Mouse (Mus musculus): ENCODE results near the gene Ank2. TPM values are rescaled to one million over a fixed set of nuclear protein-coding genes. Genes with fewer than 3 reads are reported as not detected.
A peak's percentile ranks its signal among the peaks of the same experiment; 100 is the strongest.

Gene Ank2
- total RNA-seq, 2 experiments from 2014 or later: 1,080 to 1,091 TPM

DNA sequence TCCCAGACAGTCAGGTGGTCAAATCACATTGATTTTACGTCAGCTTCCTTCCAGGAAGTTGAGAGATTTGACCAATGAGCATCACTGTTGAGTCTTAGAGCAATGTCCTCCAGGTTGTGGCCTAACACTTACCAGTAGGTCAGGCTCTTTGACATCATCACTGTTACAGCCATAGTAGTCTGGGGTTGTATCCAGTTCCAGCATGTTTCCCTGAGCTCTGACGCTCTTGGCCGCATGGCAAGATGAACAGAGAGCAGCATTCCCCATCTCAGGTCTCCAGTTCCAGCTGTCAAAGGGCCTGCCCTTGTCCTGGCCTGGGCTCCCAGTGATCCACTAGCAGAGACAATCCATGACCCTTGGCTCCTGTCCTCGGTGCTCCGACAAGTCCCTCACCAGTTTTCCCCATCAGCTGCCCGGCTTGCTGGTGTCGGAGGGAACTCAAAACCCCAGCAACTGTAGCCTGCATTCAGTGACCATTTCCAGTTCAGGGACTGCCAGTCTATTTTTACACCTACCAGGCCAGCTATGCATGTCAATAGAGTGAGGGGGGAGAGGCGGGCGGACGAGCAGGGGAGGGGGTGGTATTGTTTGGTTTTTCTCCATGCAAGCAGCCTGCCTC is 374.7 kb downstream of the Ank2 start:
- no peak for DNase-seq (ENCODE audit: extremely low spot score in 1 of 2, low spot score in 2 of 2)
- intact Hi-C loops (cut with DNase I): no loop called here

DNA sequence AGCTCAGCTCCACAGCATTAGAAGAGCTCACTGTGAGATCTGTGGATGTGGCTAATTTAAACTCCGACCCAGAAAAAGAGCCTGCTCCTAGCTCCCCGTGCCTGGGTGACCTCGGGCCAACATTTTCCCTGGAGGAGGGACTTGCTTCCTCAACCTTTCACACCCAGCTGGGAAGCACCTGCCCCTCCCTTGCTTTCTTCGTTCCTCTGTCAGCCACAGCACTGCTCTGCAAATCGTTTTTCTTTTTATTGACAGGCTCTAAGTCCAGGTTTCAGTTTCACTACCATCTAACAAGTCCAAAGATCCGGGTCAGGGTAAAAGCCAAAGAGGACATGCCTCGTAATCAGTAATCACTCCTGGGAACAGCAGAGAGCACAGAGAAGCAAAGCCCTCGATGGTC is 375.8 kb downstream of the Ank2 start:
- intact Hi-C loops (cut with DNase I): no loop called here
- no peak for DNase-seq (ENCODE audit: extremely low spot score in 1 of 2, low spot score in 2 of 2)

DNA sequence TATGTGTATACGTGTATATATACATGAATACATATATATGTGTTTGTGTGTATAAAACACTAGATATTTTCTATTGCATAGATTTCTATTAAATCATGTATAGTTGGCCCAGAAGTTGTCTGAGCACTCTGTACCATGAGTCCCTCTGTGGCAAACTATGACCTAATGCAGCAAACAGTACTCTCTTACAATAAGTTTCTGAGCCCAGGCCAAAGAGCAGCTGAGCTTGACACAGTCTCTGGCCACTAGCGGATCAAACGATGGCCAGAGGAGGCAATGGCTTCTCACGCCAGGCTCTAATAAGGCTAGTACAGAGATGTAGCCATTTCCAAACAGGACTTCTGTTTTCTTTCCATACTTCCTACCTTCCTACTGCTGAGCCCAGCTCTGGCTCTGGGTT is 380.4 kb downstream of the Ank2 start:
- intact Hi-C loops (cut with DNase I): no loop called here
- no peak for DNase-seq (ENCODE audit: extremely low spot score in 1 of 2, low spot score in 2 of 2)

- intact Hi-C loops (cut with DNase I): no loop called here
- DNase-seq (ENCODE audit: extremely low spot score in 1 of 2, low spot score in 2 of 2): no peak
These were observed 382.9 kb downstream of the Ank2 start for GRCm38 (mm10) chr3:127116226-127116625.

DNA sequence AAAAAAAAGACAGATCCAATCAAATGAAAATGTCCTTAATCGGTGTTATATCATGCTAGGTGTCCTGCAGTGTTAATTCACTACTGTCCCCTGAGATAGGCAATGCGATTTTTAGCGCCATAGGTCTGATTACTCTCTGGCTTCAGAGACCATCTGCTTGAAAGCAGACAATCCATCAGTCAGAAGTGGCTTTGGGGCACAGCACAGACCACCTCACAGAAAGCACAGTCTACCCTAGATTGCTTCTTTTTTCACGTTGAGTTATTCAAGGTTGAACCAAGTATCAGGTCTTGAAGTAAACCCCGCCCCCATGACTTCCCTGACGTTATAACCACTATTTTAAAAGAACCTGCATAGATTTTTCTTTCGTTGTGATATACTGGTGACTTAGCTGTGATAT is 385.9 kb downstream of the Ank2 start:
- DNase-seq (ENCODE audit: extremely low spot score in 1 of 2, low spot score in 2 of 2): no peak

GRCm38 (mm10) chr3:127109413-127109812 is 389.7 kb downstream of the Ank2 start:
- DNase-seq (ENCODE audit: extremely low spot score in 1 of 2, low spot score in 2 of 2): no peak
- intact Hi-C loops (cut with DNase I): no loop called here

More for the DNA sequence above, 385.9 kb downstream of the Ank2 start:
- intact Hi-C loops (cut with DNase I): no loop called here

GRCm38 (mm10) chr3:127108481-127108880 is 390.7 kb downstream of the Ank2 start:
- DNase-seq (ENCODE audit: extremely low spot score in 1 of 2, low spot score in 2 of 2): no peak
- intact Hi-C loops (cut with DNase I): no loop called here

GRCm38 (mm10) chr3:127107281-127107680 is 391.9 kb downstream of the Ank2 start:
- intact Hi-C loops (cut with DNase I): no loop called here
- no peak for DNase-seq (ENCODE audit: extremely low spot score in 1 of 2, low spot score in 2 of 2)

- intact Hi-C loops (cut with DNase I): no loop called here
- no peak for DNase-seq (ENCODE audit: extremely low spot score in 1 of 2, low spot score in 2 of 2)
These were observed 397.8 kb downstream of the Ank2 start for GRCm38 (mm10) chr3:127101326-127101725.

GRCm38 (mm10) chr3:127097745-127098144 is 401.4 kb downstream of the Ank2 start:
- intact Hi-C loops (cut with DNase I): no loop called here
- no peak for DNase-seq (ENCODE audit: extremely low spot score in 1 of 2, low spot score in 2 of 2)

DNA sequence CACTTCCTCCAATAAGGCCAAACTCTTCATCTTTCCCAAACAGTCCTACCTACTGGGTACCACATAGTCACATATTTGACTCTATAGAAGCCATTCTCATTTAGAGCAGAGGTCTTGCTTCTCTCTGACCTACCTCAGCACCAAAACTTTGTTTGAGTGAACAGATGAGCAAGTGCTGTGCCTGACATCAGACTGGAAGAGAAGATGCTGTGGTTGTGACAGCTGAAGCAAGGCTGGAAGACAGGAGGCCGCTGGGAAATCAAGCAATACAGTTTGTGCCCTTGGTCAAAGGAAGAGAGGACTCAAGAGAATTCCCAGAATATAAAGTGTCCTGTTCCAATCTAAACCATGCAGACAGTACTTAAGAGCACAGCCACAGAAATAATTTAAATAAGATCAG is 402.0 kb downstream of the Ank2 start:
- no peak for DNase-seq (ENCODE audit: extremely low spot score in 1 of 2, low spot score in 2 of 2)

GRCm38 (mm10) chr3:127093631-127094030 is 405.5 kb downstream of the Ank2 start:
- no peak for DNase-seq (ENCODE audit: extremely low spot score in 1 of 2, low spot score in 2 of 2)
- intact Hi-C loops (cut with DNase I): no loop called here

More for the DNA sequence above, 402.0 kb downstream of the Ank2 start:
- intact Hi-C loops (cut with DNase I): no loop called here

DNA sequence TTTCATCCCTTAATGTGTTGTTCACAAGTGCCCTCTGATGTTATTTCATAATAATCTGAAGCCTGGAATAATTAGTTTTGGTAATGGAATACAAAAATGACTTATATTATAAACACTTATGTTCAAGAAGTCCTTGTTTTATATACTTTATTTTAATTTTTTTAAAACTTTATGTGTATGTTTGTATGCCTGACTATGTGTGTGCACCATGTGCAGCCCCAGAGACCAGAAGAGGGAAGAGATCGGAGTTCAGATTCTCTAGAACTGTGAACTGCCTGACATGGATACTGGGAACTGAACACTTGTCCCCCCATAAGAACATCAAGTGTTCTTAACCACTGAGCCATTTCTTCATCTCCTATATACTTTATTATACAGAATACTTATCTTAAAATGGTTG is 411.6 kb downstream of the Ank2 start:
- DNase-seq (ENCODE audit: extremely low spot score in 1 of 2, low spot score in 2 of 2): no peak
- intact Hi-C loops (cut with DNase I): no loop called here

GRCm38 (mm10) chr3:127086834-127087506 is 412.2 kb downstream of the Ank2 start:
- intact Hi-C loops (cut with DNase I): no loop called here
- no peak for DNase-seq (ENCODE audit: extremely low spot score in 1 of 2, low spot score in 2 of 2)

GRCm38 (mm10) chr3:127077369-127077768 is 421.8 kb downstream of the Ank2 start:
- no peak for DNase-seq (ENCODE audit: extremely low spot score in 1 of 2, low spot score in 2 of 2)
- intact Hi-C loops (cut with DNase I): no loop called here

DNA sequence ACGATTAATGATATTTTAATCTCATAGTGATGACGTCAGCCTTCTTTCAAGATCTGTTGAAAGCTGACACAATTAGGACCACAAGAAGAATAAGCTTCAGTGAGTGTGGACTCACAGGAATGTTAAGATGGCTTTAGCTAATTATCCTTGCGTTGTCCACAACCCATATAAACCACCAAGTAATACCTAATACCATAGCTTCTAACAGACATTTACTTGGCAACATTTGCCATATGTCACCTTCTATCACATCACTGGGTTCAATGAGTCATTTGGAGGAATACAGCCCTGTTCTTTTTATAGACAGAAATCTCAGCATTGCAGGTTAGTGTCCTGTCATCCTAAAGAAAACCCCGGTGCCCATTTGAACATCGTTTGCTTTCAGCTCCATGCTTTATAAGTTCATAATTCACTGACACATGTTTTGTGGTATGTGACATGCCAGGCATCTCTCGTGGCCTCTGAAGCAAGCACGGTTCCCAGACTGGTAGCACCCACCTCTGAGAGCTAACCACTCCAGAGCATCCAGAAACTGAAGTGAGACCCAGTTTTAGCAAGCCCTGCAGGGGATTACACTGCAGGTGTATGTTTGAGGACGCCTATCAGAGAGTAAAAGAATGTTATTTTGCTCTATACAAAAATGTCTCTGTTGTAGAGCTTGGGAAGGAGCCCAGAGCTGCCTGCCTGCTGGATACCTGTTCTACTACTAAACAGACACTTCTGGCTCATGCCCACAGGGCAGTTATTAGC is 423.4 kb downstream of the Ank2 start:
- DNase-seq (ENCODE audit: extremely low spot score in 1 of 2, low spot score in 2 of 2): no peak
- intact Hi-C loops (cut with DNase I): no loop called here

- peak; percentile 68 to 81 for DNase-seq (ENCODE audit: extremely low spot score in 1 of 2, low spot score in 2 of 2)
- intact Hi-C loops (cut with DNase I): no loop called here
These were observed 427.7 kb downstream of the Ank2 start for GRCm38 (mm10) chr3:127071471-127071870.

DNA sequence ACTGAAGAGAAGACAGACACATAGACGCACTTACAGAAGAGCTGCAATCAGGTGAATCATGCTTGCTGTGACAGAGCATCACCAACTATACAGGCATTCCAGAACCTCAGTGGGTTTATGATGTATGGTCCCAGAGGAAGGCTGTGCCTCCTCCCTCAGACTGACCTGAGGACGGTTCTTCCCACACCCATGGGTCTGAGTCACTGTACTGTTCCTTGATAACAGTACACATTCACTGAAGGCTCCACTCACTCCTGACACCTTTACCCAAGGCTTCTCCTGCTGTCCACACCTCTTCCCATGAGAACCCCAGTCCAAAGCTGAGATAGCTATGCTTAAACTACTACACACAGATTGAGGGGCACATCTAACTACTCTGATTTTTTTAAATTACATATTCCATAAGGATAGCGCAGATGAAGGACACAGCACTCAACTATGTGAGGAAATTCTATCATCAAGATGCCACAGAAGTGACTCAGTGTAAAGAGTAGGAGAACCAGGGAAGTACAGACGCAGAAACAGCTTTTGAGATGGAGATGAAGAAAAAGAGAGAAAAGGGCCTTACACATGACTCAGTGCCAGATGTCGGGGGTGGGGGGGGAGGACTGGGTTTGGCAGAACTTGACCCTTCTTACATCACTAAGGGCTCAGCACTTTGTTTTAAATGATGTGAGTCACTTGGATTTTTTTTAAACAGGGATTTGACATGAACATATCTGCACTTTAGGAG is 435.3 kb downstream of the Ank2 start:
- intact Hi-C loops (cut with DNase I): no loop called here
- no peak for DNase-seq (ENCODE audit: extremely low spot score in 1 of 2, low spot score in 2 of 2)

DNA sequence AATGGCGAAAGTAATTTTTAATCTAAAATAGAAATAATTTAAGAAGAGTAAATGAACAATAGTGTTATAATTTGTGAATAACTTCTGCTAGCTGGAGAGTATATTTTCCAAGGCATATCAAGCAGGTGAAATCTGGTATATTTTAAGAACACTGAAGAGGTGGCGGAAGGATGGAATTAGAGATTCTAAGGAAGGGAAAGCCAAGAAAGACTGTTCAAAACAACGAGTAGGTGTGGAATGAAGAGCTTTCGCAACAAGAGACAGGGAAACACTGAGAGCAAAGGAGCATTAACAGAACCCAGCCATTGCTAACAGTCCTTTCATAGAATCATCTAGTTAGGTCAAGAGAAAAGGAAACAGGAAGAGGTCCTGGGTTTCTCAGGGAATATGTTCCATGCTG is 439.5 kb downstream of the Ank2 start:
- DNase-seq (ENCODE audit: extremely low spot score in 1 of 2, low spot score in 2 of 2): no peak
- intact Hi-C loops (cut with DNase I): no loop called here

Data from left cerebral cortex, postnatal 10 days (tissue).